Mouse (Mus musculus) large intestine, adult 2 months (tissue): ENCODE data around the gene Siglece. TPM values are rescaled to one million over a fixed set of nuclear protein-coding genes. Genes with fewer than 3 reads are reported as not detected.
"Not testable (repeated sequence)": the region's sequence is repeated elsewhere in the genome, so short reads cannot be mapped to it uniquely, and the experiment has no call there.

Experiments
- DNase-seq: peaks from one replicate; pipeline ENCODE4 v3.0.0-alpha.2; 2012; ENCODE audit warnings: low read depth, low spot score
- WGBS: fragments of 180-500 bp; shearing (Covaris S2); methylation state at CpG from one replicate; pipeline ENCODE4 v1.1.7; 2018; 5-methylcytosine and 5-hydroxymethylcytosine counted together
- polyA plus RNA-seq: library from polyadenylated mRNA; depleted of rRNA; stranded (reverse); fragments of >200 nt; gene quantifications from 2 replicates; pipeline ENCODE4 v1.2.3, GENCODE M21; 2012; rRNA removed

Gene Siglece
- polyA plus RNA-seq, result 4.4 and 4.8 TPM in 2 replicates

- WGBS, result 68% methylated on average over 1 of the region's 1 CpGs
- DNase-seq, result no peak
These were observed at the start of gene Siglece for GRCm38 (mm10) chr7:43660002-43660401. Siglece (minus strand) TSS chr7:43660161.

GRCm38 (mm10) chr7:43690118-43690517, 30.2 kb upstream of the Siglece start, which contains the start of gene Klk14:
Klk14 (plus strand) TSS chr7:43690418.
- DNase-seq, result no peak

- DNase-seq, result no peak
- 22% methylated on average over 7 of the region's 7 CpGs for WGBS
These were observed 25.1 kb upstream of the Siglece start for GRCm38 (mm10) chr7:43685088-43685487.

DNA sequence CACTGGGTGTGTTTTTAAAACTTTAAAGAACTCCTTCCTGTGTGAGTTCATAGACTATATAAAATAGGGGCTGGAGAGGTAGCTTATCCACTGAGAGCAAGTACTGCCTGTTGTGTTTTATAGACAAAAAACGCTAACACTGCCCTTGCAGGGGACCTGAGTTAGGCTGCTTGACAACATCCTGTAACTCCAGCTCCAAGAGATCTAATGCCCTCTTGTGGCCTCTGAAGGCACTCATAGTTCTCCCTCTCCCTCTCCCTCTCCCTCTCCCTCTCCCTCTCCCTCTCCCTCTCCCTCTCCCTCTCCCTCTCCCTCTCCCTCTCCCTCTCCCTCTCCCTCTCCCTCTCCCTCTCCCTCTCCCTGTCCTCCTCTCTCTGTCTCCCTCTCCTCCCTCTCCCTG, 22.6 kb upstream of the Siglece start:
- 26% methylated on average over 1 of the region's 1 CpGs for WGBS

GRCm38 (mm10) chr7:43680960-43681359, 21.0 kb upstream of the Siglece start:
- DNase-seq, result no peak
- WGBS, result 19% methylated on average over 5 of the region's 5 CpGs

More for the DNA sequence above, 22.6 kb upstream of the Siglece start:
- DNase-seq, result not testable (repeated sequence)

DNA sequence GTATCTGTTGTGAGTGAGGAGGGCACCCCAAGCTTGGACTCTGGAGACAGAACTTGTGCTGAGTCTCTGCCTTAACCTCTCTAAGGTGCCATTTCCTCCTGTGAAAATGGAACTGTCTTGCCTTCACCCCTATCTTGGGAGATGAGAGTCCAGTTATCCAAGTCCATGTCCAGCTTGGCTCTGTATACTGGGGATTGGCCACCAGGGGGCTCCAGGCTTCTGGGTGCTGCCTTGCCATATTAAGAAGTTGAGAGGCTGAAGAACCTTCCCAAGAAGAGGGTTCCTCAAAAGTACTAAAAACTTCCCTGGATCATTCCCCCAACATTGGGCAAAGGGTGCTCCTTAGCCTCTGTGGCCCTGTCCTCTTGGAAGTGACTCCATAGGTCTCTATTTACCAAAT, 18.6 kb upstream of the Siglece start:
- no peak for DNase-seq

DNA sequence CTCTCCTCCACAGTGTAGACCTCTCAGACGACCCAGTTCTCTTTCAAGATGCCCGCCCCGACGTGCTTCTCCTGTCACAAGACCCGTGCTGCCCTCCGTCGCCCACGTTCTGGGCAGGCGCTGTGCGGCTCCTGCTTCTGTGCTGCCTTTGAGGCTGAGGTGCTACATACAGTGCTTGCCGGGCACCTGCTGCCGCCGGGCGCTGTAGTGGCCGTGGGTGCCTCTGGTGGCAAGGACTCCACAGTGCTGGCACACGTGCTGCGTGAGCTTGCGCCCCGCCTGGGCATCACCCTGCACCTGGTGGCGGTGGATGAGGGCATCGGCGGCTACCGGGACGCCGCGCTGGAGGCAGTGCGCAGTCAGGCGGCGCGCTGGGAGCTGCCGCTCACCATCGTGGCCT, 15.1 kb upstream of the Siglece start:
- WGBS, result 97% methylated on average over 32 of the region's 32 CpGs
- no peak for DNase-seq

GRCm38 (mm10) chr7:43672581-43673260, 12.8 kb upstream of the Siglece start:
- 8% methylated on average over 10 of the region's 10 CpGs for WGBS

GRCm38 (mm10) chr7:43671809-43672580, 12.0 kb upstream of the Siglece start, which contains the start of gene Ctu1:
Ctu1 (plus strand) TSS chr7:43672016.
- under 1% methylated on average over 26 of the region's 26 CpGs for WGBS
- DNase-seq, result peak; percentile 92

More at GRCm38 (mm10) chr7:43672581-43673260, 12.8 kb upstream of the Siglece start:
- DNase-seq, result no peak

- no peak for DNase-seq
- 60% methylated on average over 11 of the region's 11 CpGs for WGBS
These were observed 11.3 kb upstream of the Siglece start for GRCm38 (mm10) chr7:43671064-43671808.

DNA sequence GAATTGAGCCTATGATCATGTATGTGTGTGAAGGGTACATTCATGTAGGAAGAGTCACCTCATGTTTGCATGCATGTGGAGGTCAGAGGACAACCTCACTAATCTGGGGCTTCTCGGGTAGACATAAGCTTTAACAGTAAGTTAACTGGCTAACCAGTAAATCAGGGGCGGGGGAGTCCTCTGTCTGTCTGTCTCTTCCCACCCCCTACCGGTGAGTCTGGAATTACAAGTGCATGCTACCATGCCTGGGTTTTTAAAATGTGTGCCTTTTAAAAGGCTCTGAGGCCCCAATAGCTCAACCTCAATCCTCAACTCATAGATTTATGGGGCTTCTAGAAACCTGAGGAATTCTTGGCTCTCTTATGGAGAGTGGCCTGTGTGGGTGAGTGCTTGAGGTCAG, 8.6 kb upstream of the Siglece start:
- WGBS, result 26% methylated on average over 3 of the region's 3 CpGs
- DNase-seq, result no peak

GRCm38 (mm10) chr7:43667221-43667620, 7.3 kb upstream of the Siglece start:
- not testable (repeated sequence) for DNase-seq

DNA sequence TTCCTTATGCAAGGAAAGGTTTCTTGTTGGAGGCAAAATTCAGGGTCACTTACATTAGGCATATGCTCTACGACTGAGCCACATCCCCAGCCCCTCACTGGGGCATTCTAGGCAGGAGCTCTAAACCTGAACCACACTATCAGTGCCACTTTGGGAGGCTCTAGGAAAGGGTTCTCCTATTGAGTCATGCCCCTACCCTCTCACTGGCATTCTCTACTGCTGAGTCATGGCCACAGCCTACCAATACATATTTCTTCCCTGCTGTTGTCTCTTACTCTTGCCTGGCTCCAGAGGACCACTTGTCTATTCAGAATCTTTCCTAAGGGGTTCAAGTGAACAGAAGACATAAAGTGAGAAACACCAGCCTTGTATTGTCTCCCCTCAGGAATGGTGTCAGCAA, 2.8 kb upstream of the Siglece start:
- WGBS, result 84% methylated on average over 1 of the region's 1 CpGs

More at GRCm38 (mm10) chr7:43667221-43667620, 7.3 kb upstream of the Siglece start:
- WGBS, result 71% methylated on average over 4 of the region's 4 CpGs

DNA sequence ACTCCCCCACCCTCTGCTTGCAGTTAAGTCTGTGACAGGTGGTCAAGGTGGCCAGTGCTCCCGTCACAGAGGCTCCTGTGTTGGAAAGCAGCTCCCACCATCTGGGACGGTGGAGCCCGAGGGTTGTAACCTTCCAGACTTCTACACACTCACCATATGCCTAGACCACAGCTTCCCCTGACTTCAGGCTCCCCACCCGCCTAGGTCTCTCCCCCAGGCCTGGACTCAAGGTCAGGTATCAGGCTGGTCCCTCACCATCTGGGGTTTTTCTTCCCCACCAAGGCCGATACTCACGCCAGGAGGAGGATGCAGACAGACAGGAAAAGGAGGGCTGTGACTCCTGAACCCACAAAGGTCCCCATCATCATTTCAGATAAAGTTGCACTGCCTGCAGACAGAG, 3.7 kb downstream of the Siglece start:
- DNase-seq, result no peak
- WGBS, result 64% methylated on average over 6 of the region's 6 CpGs

More for the DNA sequence above, 2.8 kb upstream of the Siglece start:
- DNase-seq, result no peak

- 69% methylated on average over 3 of the region's 3 CpGs for WGBS
- DNase-seq, result no peak
These were observed 5.4 kb downstream of the Siglece start for GRCm38 (mm10) chr7:43654519-43654918.

- WGBS, result 72% methylated on average over 6 of the region's 6 CpGs
- DNase-seq, result no peak
These were observed 7.3 kb downstream of the Siglece start for GRCm38 (mm10) chr7:43652683-43653082.

GRCm38 (mm10) chr7:43643046-43643652, 16.8 kb downstream of the Siglece start:
- WGBS, result 80% methylated on average over 17 of the region's 17 CpGs
- no peak for DNase-seq

DNA sequence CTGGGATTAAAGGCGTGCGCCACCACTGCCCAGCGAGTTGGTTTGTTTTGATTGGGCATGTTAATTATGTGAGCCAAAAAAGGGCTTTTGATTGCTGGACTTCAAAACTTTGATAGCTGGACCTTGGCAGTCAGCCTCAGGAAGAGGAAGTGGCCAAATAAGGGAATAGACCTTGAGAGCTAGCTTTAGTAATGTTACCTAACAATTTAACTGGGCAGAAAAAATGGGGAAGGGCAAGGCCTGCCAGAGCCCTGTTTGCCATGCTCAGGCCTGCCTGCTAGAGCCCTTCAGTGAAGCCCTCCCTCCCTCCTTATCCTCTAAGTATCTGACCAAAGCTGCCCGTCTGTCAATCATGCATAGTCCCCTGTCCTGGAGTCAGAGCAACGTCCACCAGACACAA, 17.4 kb downstream of the Siglece start:
- WGBS, result 59% methylated on average over 5 of the region's 5 CpGs
- DNase-seq, result no peak

GRCm38 (mm10) chr7:43637118-43637517, 22.8 kb downstream of the Siglece start:
- no peak for DNase-seq
- 89% methylated on average over 1 of the region's 1 CpGs for WGBS

DNA sequence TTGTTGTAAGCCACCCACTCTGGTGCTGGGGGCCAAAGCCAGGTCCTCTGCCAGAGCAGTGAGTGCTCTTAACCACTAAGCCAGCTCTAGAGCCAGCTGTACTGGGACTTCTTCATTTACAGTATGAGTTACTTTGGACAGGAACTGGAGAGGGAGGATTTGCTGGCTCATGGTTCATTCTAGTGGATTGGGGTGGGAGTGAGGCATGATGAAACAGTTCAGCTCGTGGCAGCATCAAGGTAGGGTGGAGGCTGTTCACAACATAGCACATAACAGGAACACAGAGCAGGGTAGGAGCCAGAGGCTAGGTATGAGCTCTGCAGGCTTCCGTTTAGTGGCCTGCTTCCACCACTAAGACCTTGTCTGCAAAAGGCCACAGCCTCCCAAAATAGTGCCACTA, 23.8 kb downstream of the Siglece start:
- WGBS, result 54% methylated on average over 2 of the region's 2 CpGs
- no peak for DNase-seq
